Mouse (Mus musculus): Measurements from ENCODE around the gene Sumo1. TPM values are rescaled to one million over a fixed set of nuclear protein-coding genes. Genes with fewer than 3 reads are reported as not detected.
A peak's percentile ranks its signal among the peaks of the same experiment; 100 is the strongest.
"Not testable (repeated sequence)": the region's sequence is repeated elsewhere in the genome, so short reads cannot be mapped to it uniquely, and the experiment has no call there.

The Sumo1 gene
- polyA plus RNA-seq, 1 experiment from 2014 or later: 320 TPM

- not testable (repeated sequence) for ATAC-seq (ENCODE audit: insufficient read depth, low FRiP score); H3K9me3 ChIP-seq (replicated peaks; ENCODE audit: control insufficient read depth, low read length); H3K4me1 ChIP-seq (ENCODE audit: control insufficient read depth, insufficient read depth, low read length); H3K4me3 ChIP-seq (replicated peaks; ENCODE audit: low read length); H3K4me2 ChIP-seq (ENCODE audit: low read depth, low read length); H3K9ac ChIP-seq (ENCODE audit: low read length); H3K27ac ChIP-seq (ENCODE audit: low read length); H3K27me3 ChIP-seq (ENCODE audit: control insufficient read depth, insufficient read depth, low read length)
- peaks cover 19% of the 10 kb centered on the region; the same call in 1 of the 2 replicates for H3K36me3 ChIP-seq (ENCODE audit: control insufficient read depth, insufficient read depth, low read length)
- 89% methylated on average over 2 of the region's 2 CpGs for WGBS
Measured at GRCm38 (mm10) chr1:59646502-59646901, 24.1 kb downstream of the Sumo1 start.

GRCm38 (mm10) chr1:59642488-59642887 lies 28.1 kb downstream of the Sumo1 start:
- H3K36me3 ChIP-seq (ENCODE audit: control insufficient read depth, insufficient read depth, low read length): peaks cover 11% of the 10 kb centered on the region; the same call in 1 of the 2 replicates

GRCm38 (mm10) chr1:59638371-59638770 lies 32.3 kb downstream of the Sumo1 start:
- H3K36me3 ChIP-seq (ENCODE audit: control insufficient read depth, insufficient read depth, low read length): peaks cover 7% of the 10 kb centered on the region; the same call in 1 of the 2 replicates
- H3K4me3 ChIP-seq (replicated peaks; ENCODE audit: low read length): no peak overlapping the region
- no peak for ATAC-seq (ENCODE audit: insufficient read depth, low FRiP score)
- no peak overlapping the region for H3K4me2 ChIP-seq (ENCODE audit: low read depth, low read length)
- no peaks in the 10 kb centered on the region for H3K4me1 ChIP-seq (ENCODE audit: control insufficient read depth, insufficient read depth, low read length)
- H3K27me3 ChIP-seq (ENCODE audit: control insufficient read depth, insufficient read depth, low read length): no peaks in the 10 kb centered on the region
- 83% methylated on average over 3 of the region's 3 CpGs for WGBS
- no peaks in the 10 kb centered on the region for H3K9me3 ChIP-seq (replicated peaks; ENCODE audit: control insufficient read depth, low read length)
- no peak overlapping the region for H3K9ac ChIP-seq (ENCODE audit: low read length)
- H3K27ac ChIP-seq (ENCODE audit: low read length): no peak overlapping the region

More at GRCm38 (mm10) chr1:59642488-59642887, 28.1 kb downstream of the Sumo1 start:
- Histone ChIP-seq H3K9ac (ENCODE audit: low read length) (no peak overlapping the region), H3K9me3 (replicated peaks; ENCODE audit: control insufficient read depth, low read length) (no peaks in the 10 kb centered on the region), H3K4me3 (replicated peaks; ENCODE audit: low read length) (no peak overlapping the region), H3K4me1 (ENCODE audit: control insufficient read depth, insufficient read depth, low read length) (no peaks in the 10 kb centered on the region), H3K27me3 (ENCODE audit: control insufficient read depth, insufficient read depth, low read length) (no peaks in the 10 kb centered on the region), H3K4me2 (ENCODE audit: low read depth, low read length) (no peak overlapping the region), H3K27ac (ENCODE audit: low read length) (no peak overlapping the region)
- WGBS: 76% methylated on average over 1 of the region's 1 CpGs
- no peak for ATAC-seq (ENCODE audit: insufficient read depth, low FRiP score)

GRCm38 (mm10) chr1:59636349-59636748 lies 34.3 kb downstream of the Sumo1 start:
- Histone ChIP-seq H3K9me3 (replicated peaks; ENCODE audit: control insufficient read depth, low read length) (no peaks in the 10 kb centered on the region), H3K9ac (ENCODE audit: low read length) (no peak overlapping the region), H3K36me3 (ENCODE audit: control insufficient read depth, insufficient read depth, low read length) (no peaks in the 10 kb centered on the region), H3K27ac (ENCODE audit: low read length) (no peak overlapping the region), H3K4me1 (ENCODE audit: control insufficient read depth, insufficient read depth, low read length) (no peaks in the 10 kb centered on the region), H3K4me3 (replicated peaks; ENCODE audit: low read length) (no peak overlapping the region), H3K27me3 (ENCODE audit: control insufficient read depth, insufficient read depth, low read length) (no peaks in the 10 kb centered on the region), H3K4me2 (ENCODE audit: low read depth, low read length) (no peak overlapping the region)
- ATAC-seq (ENCODE audit: insufficient read depth, low FRiP score): no peak
- WGBS: 68% methylated on average over 1 of the region's 1 CpGs

GRCm38 (mm10) chr1:59633056-59633455 lies 37.6 kb downstream of the Sumo1 start:
- Histone ChIP-seq H3K27me3 (ENCODE audit: control insufficient read depth, insufficient read depth, low read length) (no peaks in the 10 kb centered on the region), H3K9ac (ENCODE audit: low read length) (peak overlapping the region; percentile 35; the same call in 1 of the 2 replicates), H3K4me1 (ENCODE audit: control insufficient read depth, insufficient read depth, low read length) (no peaks in the 10 kb centered on the region), H3K4me3 (replicated peaks; ENCODE audit: low read length) (no peak overlapping the region), H3K9me3 (replicated peaks; ENCODE audit: control insufficient read depth, low read length) (no peaks in the 10 kb centered on the region), H3K4me2 (ENCODE audit: low read depth, low read length) (no peak overlapping the region), H3K36me3 (ENCODE audit: control insufficient read depth, insufficient read depth, low read length) (no peaks in the 10 kb centered on the region), H3K27ac (ENCODE audit: low read length) (no peak overlapping the region; the same call in 1 of the 2 replicates)
- no peak for ATAC-seq (ENCODE audit: insufficient read depth, low FRiP score)
- WGBS: 30% methylated on average over 6 of the region's 6 CpGs

- no peak for ATAC-seq (ENCODE audit: insufficient read depth, low FRiP score)
- H3K36me3 ChIP-seq (ENCODE audit: control insufficient read depth, insufficient read depth, low read length): no peaks in the 10 kb centered on the region
- H3K27ac ChIP-seq (ENCODE audit: low read length): no peak overlapping the region
- no peaks in the 10 kb centered on the region for H3K4me1 ChIP-seq (ENCODE audit: control insufficient read depth, insufficient read depth, low read length)
- no peak overlapping the region for H3K4me3 ChIP-seq (replicated peaks; ENCODE audit: low read length)
- no peak overlapping the region for H3K9ac ChIP-seq (ENCODE audit: low read length)
- no peaks in the 10 kb centered on the region for H3K9me3 ChIP-seq (replicated peaks; ENCODE audit: control insufficient read depth, low read length)
- no peaks in the 10 kb centered on the region for H3K27me3 ChIP-seq (ENCODE audit: control insufficient read depth, insufficient read depth, low read length)
- 68% methylated on average over 5 of the region's 5 CpGs for WGBS
- H3K4me2 ChIP-seq (ENCODE audit: low read depth, low read length): no peak overlapping the region
Measured at GRCm38 (mm10) chr1:59631986-59632659, 38.5 kb downstream of the Sumo1 start.

GRCm38 (mm10) chr1:59630356-59630755 lies 40.3 kb downstream of the Sumo1 start:
- ATAC-seq (ENCODE audit: insufficient read depth, low FRiP score); H3K4me2 ChIP-seq (ENCODE audit: low read depth, low read length); H3K9me3 ChIP-seq (replicated peaks; ENCODE audit: control insufficient read depth, low read length); H3K36me3 ChIP-seq (ENCODE audit: control insufficient read depth, insufficient read depth, low read length); H3K27me3 ChIP-seq (ENCODE audit: control insufficient read depth, insufficient read depth, low read length); H3K9ac ChIP-seq (ENCODE audit: low read length); H3K4me3 ChIP-seq (replicated peaks; ENCODE audit: low read length); H3K4me1 ChIP-seq (ENCODE audit: control insufficient read depth, insufficient read depth, low read length); H3K27ac ChIP-seq (ENCODE audit: low read length): not testable (repeated sequence)
- WGBS: 91% methylated on average over 6 of the region's 6 CpGs

- ATAC-seq (ENCODE audit: insufficient read depth, low FRiP score): no peak
- no peaks in the 10 kb centered on the region for H3K36me3 ChIP-seq (ENCODE audit: control insufficient read depth, insufficient read depth, low read length)
- 36% methylated on average over 6 of the region's 6 CpGs for WGBS
- no peaks in the 10 kb centered on the region for H3K4me1 ChIP-seq (ENCODE audit: control insufficient read depth, insufficient read depth, low read length)
- H3K9me3 ChIP-seq (replicated peaks; ENCODE audit: control insufficient read depth, low read length): no peaks in the 10 kb centered on the region
- H3K4me2 ChIP-seq (ENCODE audit: low read depth, low read length): no peak overlapping the region
- no peak overlapping the region for H3K4me3 ChIP-seq (replicated peaks; ENCODE audit: low read length)
- no peak overlapping the region for H3K9ac ChIP-seq (ENCODE audit: low read length)
- no peaks in the 10 kb centered on the region for H3K27me3 ChIP-seq (ENCODE audit: control insufficient read depth, insufficient read depth, low read length)
- no peak overlapping the region for H3K27ac ChIP-seq (ENCODE audit: low read length)
Measured at GRCm38 (mm10) chr1:59629194-59629593, 41.4 kb downstream of the Sumo1 start.

GRCm38 (mm10) chr1:59625410-59625809 lies 45.2 kb downstream of the Sumo1 start:
- Histone ChIP-seq H3K9ac (ENCODE audit: low read length) (no peak overlapping the region), H3K27ac (ENCODE audit: low read length) (no peak overlapping the region), H3K36me3 (ENCODE audit: control insufficient read depth, insufficient read depth, low read length) (no peaks in the 10 kb centered on the region), H3K27me3 (ENCODE audit: control insufficient read depth, insufficient read depth, low read length) (no peaks in the 10 kb centered on the region), H3K4me1 (ENCODE audit: control insufficient read depth, insufficient read depth, low read length) (no peaks in the 10 kb centered on the region), H3K4me3 (replicated peaks; ENCODE audit: low read length) (no peak overlapping the region), H3K4me2 (ENCODE audit: low read depth, low read length) (no peak overlapping the region), H3K9me3 (replicated peaks; ENCODE audit: control insufficient read depth, low read length) (no peaks in the 10 kb centered on the region)
- WGBS: 89% methylated on average over 5 of the region's 5 CpGs
- ATAC-seq (ENCODE audit: insufficient read depth, low FRiP score): no peak

All from stomach, embryonic 16.5 days (tissue).